ENCODE assay signal across 8 mouse cellular contexts in the genomic region with DNA sequence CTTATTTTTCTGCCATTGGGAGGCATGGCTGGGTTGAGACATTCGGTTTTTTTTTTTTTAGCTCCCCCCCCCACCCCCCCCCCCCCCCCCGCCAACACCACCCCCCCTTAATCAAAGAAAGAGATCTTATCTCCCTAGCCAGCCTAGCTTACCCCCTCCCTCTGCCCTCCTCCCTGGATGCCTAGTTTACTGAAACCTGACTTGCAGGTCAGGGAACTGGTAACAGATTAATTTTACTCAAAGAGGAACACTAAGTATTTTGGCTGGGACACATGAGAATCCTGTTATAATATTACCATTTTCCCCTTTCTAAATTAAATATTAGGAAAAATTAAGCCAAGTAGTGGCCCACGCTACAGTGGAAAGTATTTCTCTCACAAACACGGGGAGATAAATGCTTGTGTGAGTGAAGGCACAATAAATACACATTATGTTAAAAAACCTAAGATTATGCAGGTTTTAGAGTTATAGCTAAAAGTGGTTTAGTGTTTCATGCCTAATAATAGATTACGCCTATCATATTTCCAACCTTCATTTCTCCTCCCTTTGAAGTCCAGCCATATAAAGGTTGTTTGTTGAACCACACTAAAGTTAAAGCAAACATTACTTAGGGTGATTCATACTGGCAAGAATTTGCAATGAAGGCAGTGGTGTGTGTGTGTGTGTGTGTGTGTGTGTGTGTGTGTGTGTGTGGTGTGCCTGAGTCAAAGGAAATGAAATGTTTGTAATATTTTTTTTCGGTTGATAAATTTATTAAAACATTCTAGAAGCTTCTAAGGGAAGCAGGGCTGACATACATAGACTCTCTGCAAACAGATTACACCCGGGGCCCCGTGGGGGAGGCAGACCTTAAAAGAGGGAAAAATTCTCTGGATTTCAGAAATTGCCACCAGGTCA.
A peak's percentile ranks its signal among the peaks of the same experiment; 100 is the strongest.
DNase-seq lines count a peak whose midpoint lies in the region; ATAC-seq and TF ChIP-seq lines count a peak whose summit lies in the region.

No protein-coding gene starts in this region.

- H3K4me3 ChIP-seq in forebrain, postnatal 0 days (ENCODE audit: low read depth, low read length): no peak overlapping the region
- no peak overlapping the region for H3K4me3 ChIP-seq in forebrain, embryonic 11.5 days (ENCODE audit: low read depth, low read length)
- no peak overlapping the region for H3K4me3 ChIP-seq in heart, embryonic 13.5 days
- H3K4me3 ChIP-seq in limb, embryonic 12.5 days (replicated peaks): no peak overlapping the region
- no peak overlapping the region for H3K4me3 ChIP-seq in neural tube, embryonic 15.5 days (replicated peaks)
- H3K4me3 ChIP-seq in forebrain, embryonic 13.5 days: no peak overlapping the region

- TF ChIP-seq CTCF in forebrain, postnatal 0 days (IDR thresholded peaks at IDR 0.05; ENCODE audit: low read depth): no peak

- H3K9me3 ChIP-seq in forebrain, postnatal 0 days (ENCODE audit: low read length): no peaks in the 10 kb centered on the region
- no peaks in the 10 kb centered on the region for H3K9me3 ChIP-seq in forebrain, embryonic 11.5 days (ENCODE audit: control insufficient read depth, low read length)
- H3K9me3 ChIP-seq in heart, embryonic 13.5 days: no peaks in the 10 kb centered on the region; the same call in 1 of the 2 replicates
- peaks cover 3% of the 10 kb centered on the region; the same call in 1 of the 2 replicates for H3K9me3 ChIP-seq in limb, embryonic 12.5 days
- H3K9me3 ChIP-seq in neural tube, embryonic 15.5 days (replicated peaks): no peaks in the 10 kb centered on the region
- H3K9me3 ChIP-seq in forebrain, embryonic 13.5 days (replicated peaks): no peaks in the 10 kb centered on the region

- H3K36me3 ChIP-seq in forebrain, postnatal 0 days (ENCODE audit: insufficient read depth): no peaks in the 10 kb centered on the region
- H3K36me3 ChIP-seq in forebrain, embryonic 11.5 days (ENCODE audit: control insufficient read depth, insufficient read depth, low read length): no peaks in the 10 kb centered on the region
- no peaks in the 10 kb centered on the region for H3K36me3 ChIP-seq in heart, embryonic 13.5 days
- no peaks in the 10 kb centered on the region for H3K36me3 ChIP-seq in limb, embryonic 12.5 days
- H3K36me3 ChIP-seq in neural tube, embryonic 15.5 days: no peaks in the 10 kb centered on the region
- no peaks in the 10 kb centered on the region for H3K36me3 ChIP-seq in forebrain, embryonic 13.5 days (ENCODE audit: poor library complexity, severe bottlenecking)

- no peak for DNase-seq in forebrain, postnatal 0 days
- no peak for DNase-seq in forebrain, embryonic 11.5 days (ENCODE audit: low spot score)
- peak; percentile 79 for DNase-seq in NIH3T3 (ENCODE audit: low read depth)
- peak; percentile 55 to 62 for DNase-seq in urinary bladder, postnatal 36 days (ENCODE audit: low spot score in 2 of 2)

- H3K27me3 ChIP-seq in forebrain, postnatal 0 days (ENCODE audit: insufficient read depth, low read length): no peaks in the 10 kb centered on the region
- no peaks in the 10 kb centered on the region for H3K27me3 ChIP-seq in forebrain, embryonic 11.5 days (ENCODE audit: control insufficient read depth, insufficient read depth, low read length)
- H3K27me3 ChIP-seq in heart, embryonic 13.5 days (replicated peaks): no peaks in the 10 kb centered on the region
- no peaks in the 10 kb centered on the region for H3K27me3 ChIP-seq in limb, embryonic 12.5 days
- no peaks in the 10 kb centered on the region for H3K27me3 ChIP-seq in neural tube, embryonic 15.5 days (replicated peaks)
- no peaks in the 10 kb centered on the region for H3K27me3 ChIP-seq in forebrain, embryonic 13.5 days

- 31% methylated on average over 7 of the region's 8 CpGs for WGBS in forebrain, postnatal 0 days
- 39% methylated on average over 7 of the region's 8 CpGs for WGBS in forebrain, embryonic 11.5 days
- 45% methylated on average over 7 of the region's 8 CpGs for WGBS in heart, embryonic 13.5 days
- WGBS in limb, embryonic 12.5 days: 15% methylated on average over 7 of the region's 8 CpGs
- WGBS in neural tube, embryonic 15.5 days: 47% methylated on average over 7 of the region's 8 CpGs
- 39% methylated on average over 7 of the region's 8 CpGs for WGBS in forebrain, embryonic 13.5 days

- ATAC-seq in forebrain, postnatal 0 days: no peak
- no peak for ATAC-seq in forebrain, embryonic 11.5 days (replicated peaks; ENCODE audit: low FRiP score)
- ATAC-seq in heart, embryonic 13.5 days (ENCODE audit: extremely low read depth, insufficient number of reproducible peaks, low FRiP score, low TSS enrichment): no peak
- ATAC-seq in limb, embryonic 12.5 days (ENCODE audit: insufficient number of reproducible peaks, insufficient read depth, low FRiP score, low TSS enrichment, low read depth): no peak
- ATAC-seq in neural tube, embryonic 15.5 days (ENCODE audit: low FRiP score): no peak
- ATAC-seq in forebrain, embryonic 13.5 days: no peak

- H3K27ac ChIP-seq in forebrain, postnatal 0 days (ENCODE audit: low read depth, low read length): peak overlapping the region; percentile 69
- no peak overlapping the region for H3K27ac ChIP-seq in forebrain, embryonic 11.5 days (ENCODE audit: low read depth, low read length)
- H3K27ac ChIP-seq in heart, embryonic 13.5 days (replicated peaks): peak overlapping the region; percentile 76
- peak overlapping the region; percentile 73 for H3K27ac ChIP-seq in limb, embryonic 12.5 days
- H3K27ac ChIP-seq in neural tube, embryonic 15.5 days (replicated peaks): no peak overlapping the region
- H3K27ac ChIP-seq in forebrain, embryonic 13.5 days: no peak overlapping the region

- H3K4me1 ChIP-seq in forebrain, postnatal 0 days (ENCODE audit: insufficient read depth): peaks cover 11% of the 10 kb centered on the region; the same call in 1 of the 2 replicates
- H3K4me1 ChIP-seq in forebrain, embryonic 11.5 days (replicated peaks; ENCODE audit: control insufficient read depth, insufficient read depth, low read length): peaks cover 2% of the 10 kb centered on the region; the same call in 1 of the 2 replicates
- peaks cover 22% of the 10 kb centered on the region for H3K4me1 ChIP-seq in heart, embryonic 13.5 days
- H3K4me1 ChIP-seq in limb, embryonic 12.5 days (replicated peaks): peaks cover 47% of the 10 kb centered on the region
- peaks cover 20% of the 10 kb centered on the region for H3K4me1 ChIP-seq in neural tube, embryonic 15.5 days
- H3K4me1 ChIP-seq in forebrain, embryonic 13.5 days: peaks cover 28% of the 10 kb centered on the region

- H3K9ac ChIP-seq in forebrain, postnatal 0 days: no peak overlapping the region
- H3K9ac ChIP-seq in forebrain, embryonic 11.5 days (ENCODE audit: low read length): no peak overlapping the region
- no peak overlapping the region for H3K9ac ChIP-seq in heart, embryonic 13.5 days
- H3K9ac ChIP-seq in limb, embryonic 12.5 days (replicated peaks): no peak overlapping the region
- no peak overlapping the region for H3K9ac ChIP-seq in neural tube, embryonic 15.5 days (replicated peaks)
- H3K9ac ChIP-seq in forebrain, embryonic 13.5 days: no peak overlapping the region

- H3K4me2 ChIP-seq in forebrain, postnatal 0 days (ENCODE audit: low read depth): no peak overlapping the region
- no peak overlapping the region for H3K4me2 ChIP-seq in forebrain, embryonic 11.5 days (ENCODE audit: low read depth, low read length, severe bottlenecking)
- no peak overlapping the region; the same call in 1 of the 2 replicates for H3K4me2 ChIP-seq in heart, embryonic 13.5 days
- H3K4me2 ChIP-seq in limb, embryonic 12.5 days: peak overlapping the region; percentile 38; the same call in 1 of the 2 replicates
- no peak overlapping the region for H3K4me2 ChIP-seq in neural tube, embryonic 15.5 days
- no peak overlapping the region for H3K4me2 ChIP-seq in forebrain, embryonic 13.5 days

Comparison
In these comparisons a context has a peak if more than half of its experiments do, and no peak if none do; other contexts are left out.
1. H3K27ac ChIP-seq: peak in forebrain, postnatal 0 days (single experiment), heart, embryonic 13.5 days (single experiment) and limb, embryonic 12.5 days (single experiment); none in forebrain, embryonic 11.5 days (single experiment), neural tube, embryonic 15.5 days (single experiment) and forebrain, embryonic 13.5 days (single experiment).
2. DNase-seq: peak in NIH3T3 (single experiment) and urinary bladder, postnatal 36 days (2 of 2); none in forebrain, postnatal 0 days (single experiment) and forebrain, embryonic 11.5 days (single experiment).